Mouse (Mus musculus) telencephalon, adult 2 months (tissue): ENCODE results near the gene Grin2b.
"Not testable (repeated sequence)": the region's sequence is repeated elsewhere in the genome, so short reads cannot be mapped to it uniquely, and the experiment has no call there.

Source experiments
- DNase-seq: peaks from one replicate; pipeline ENCODE4 v3.0.0-alpha.2; 2011; ENCODE audit warnings: low read depth, low spot score

Gene Grin2b

DNA sequence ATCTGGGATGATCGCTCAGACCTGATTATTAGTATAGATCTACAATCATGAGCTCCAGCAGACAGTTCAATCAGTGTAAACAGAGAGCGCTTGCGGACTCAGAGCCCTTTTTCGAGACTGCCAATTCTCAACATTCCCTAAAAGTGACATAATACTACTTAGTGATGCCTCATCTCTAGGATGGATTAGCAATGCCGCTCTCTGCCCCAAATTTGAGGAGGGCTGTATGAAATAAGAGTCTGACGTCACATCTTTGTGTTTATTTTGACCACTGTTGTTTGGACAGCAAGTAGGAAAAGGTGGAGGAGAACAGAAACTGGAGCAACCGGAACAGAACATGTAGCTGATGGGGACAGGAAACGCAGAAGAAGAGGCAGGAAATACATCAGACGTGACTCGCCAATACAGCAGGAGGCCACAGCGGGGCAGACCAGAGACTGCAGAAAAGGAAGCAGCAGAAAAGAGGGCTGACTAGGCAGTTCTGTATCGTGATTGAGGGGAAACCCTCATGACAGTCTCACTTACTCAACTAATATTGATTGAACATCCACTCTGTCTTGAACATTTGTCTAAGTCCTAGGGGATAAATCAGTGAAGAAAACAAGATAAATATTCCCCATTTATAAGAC lies 472.5 kb downstream of the Grin2b start:
- no peak for DNase-seq

DNA sequence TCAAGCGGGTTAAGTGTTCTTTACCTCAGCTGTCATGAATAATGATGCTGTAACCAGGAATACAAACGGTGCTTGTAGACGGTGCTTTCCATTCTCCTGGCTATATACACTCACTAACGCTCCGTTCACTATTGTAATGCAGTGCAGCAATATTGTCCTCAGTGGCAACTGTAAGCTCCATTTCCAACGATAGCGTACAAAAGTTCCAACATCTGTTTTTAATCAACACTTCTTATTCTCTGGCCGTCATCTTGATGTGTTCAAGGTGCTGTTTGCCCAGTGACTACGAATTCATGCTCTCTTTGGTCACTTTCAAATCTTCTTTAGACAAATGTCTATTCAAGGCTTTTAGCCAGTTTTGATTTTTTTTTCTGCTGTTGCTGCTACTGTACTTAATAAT lies 480.8 kb downstream of the Grin2b start:
- DNase-seq, result no peak

DNA sequence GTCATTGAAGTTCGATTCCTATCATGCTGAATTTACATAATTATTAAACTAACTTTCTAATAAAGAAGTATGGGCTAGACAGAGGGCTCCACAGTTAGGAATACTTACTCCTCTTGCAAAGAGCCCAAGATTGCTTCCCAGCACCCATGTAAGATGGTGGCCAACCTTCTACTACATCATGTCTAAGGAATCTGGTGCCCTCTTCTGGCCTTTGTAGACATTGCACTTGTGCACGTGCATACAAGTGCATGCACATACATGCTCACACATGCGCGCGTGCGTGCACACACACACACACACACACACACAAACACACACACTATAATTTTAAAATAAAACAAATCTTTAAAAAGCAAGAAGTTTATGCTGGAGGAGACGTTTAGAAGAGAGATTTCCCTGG lies 481.8 kb downstream of the Grin2b start:
- DNase-seq, result no peak

DNA sequence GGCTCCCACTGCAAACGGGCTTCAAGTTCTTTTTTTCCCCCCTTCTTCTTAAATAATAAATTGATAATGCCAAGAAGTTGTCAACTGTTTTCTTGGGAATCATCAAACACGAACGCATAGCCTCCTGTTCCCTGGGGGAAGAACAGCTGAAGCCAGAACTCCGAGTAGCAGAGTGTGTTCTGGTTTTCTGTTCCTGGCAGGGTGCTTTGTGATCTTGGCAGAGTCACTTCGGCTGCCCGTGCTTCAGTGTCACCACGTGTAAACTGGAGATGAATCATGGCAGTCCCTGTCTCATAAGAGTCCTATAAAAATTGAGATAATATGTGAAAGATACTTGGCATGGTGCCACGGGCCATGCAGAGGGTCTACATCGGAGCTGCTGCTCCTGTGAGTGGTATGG lies 485.4 kb downstream of the Grin2b start:
- DNase-seq, result peak; percentile 57

DNA sequence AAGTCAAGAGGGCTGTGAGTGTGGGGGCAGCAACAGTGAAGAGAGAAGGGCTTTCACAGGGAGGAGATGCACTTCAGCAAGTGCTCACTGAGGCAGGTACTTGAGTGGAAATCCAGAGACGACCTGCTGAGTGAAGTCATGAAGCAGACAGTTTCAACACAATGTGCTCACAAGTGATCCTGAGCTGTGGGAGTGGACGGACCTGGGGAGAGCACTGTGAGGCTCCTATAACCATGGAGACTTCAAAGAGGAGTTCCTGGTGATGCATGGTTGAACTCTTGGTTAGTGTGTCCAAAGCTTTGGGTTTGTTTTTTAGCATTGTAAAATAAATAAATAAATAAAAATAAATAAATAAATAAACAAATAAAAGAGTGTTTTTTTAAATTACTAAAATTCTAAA lies 489.1 kb downstream of the Grin2b start:
- no peak for DNase-seq

DNA sequence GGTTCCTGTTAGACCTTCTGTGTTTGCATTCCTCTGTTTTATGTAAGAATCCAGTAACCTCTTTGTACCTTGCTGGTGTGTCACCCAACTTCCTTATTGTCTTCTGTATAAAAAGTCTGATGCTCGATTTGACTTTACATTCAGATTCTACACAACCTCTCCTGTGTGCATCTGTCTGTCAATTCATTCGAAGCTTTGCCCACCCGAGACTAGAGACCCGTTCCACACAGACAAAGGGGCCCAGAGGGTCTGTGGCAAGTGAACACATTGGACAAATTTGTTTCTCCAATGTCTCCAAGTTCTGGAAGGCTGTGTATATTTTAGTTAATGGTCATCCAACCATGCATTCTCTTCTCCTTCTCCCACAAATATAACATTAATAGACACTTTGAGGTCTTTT lies 491.9 kb downstream of the Grin2b start:
- DNase-seq, result not testable (repeated sequence)

DNA sequence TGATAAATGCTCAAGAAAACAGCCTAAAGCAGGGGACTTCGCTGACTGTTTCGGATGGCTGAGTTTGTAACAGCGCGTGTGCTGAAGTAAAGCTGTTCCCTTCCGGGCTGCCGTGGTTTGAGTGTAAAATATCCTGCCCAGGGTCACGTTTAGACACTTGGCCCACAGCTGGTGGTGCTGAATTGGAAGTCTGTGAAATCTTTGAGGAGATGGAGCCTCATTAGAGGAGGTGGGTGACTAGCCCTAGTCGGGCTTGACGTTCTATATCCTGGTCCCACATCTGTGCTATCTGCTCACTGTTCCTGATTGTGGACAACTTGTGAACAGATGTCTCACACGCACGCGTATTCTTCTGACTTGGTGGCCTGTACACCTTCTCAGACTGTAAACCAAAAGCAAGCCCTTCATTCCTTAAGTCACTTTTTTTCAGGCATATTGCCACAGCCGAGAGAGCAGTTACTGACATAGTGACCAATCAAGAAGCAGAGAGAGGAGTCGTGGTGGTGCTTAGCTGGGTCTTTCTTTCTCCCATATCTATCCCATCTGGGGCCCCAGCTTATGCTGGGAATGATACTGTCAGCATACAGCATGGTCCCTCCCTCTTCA lies 493.1 kb downstream of the Grin2b start:
- no peak for DNase-seq

DNA sequence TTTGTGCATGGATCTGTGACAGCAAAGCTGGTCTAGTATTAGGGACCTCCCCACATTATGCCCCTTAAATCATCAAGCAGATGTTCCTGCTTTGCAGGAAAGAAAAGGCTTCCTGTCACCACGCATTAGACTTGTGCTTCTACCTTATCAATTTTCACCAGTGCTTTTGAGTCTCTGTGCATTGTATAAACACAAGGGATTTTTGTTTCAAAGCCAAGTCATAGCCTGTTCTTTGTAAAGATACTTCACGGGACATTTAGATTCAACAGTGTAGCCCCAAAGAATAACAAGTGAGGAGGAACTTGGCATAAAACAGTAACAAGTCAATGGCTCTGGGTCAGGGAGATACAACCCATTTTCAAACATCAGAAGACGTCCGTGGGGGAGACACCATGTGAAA lies 498.9 kb downstream of the Grin2b start:
- no peak for DNase-seq

DNA sequence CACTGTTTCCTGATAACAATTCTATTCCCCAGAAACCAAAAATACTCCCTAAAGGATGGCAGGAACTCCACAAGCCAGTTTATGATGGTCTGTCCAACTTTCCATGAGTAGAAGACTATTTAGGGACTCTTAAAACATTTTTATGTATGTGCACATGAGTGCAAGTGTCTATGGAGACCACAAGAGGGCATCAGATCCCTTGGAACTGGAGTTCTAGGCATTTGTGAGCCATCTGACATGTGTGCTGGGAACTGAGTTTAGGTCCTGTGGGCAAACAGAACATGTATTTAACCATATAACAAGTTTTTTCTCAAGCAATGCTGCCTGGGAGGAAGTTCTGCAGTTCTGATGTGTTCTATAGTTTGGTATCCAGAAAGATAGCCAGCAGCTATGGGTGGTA lies 501.3 kb downstream of the Grin2b start:
- no peak for DNase-seq
